Comparison of ENCODE assay signal across 23 mouse cellular contexts in the genomic region with DNA sequence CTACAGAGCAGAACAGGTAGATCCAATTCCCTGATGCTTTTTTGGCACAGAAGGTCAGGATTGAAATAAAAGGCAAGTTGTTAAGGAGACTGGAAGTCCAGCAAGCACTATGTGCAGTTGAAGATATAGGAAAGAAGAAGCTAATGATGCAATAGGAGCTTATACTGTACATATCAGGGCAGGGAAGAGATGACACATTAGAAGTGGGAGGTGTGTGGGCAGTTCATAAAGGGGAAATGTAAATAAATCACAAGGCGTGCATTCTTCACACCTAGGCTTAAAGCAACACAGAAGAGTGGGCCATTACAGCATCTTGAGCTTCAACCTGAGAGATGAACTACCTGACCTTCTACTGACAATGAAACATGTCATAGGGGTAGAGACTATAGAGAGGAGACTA.
A peak's percentile ranks its signal among the peaks of the same experiment; 100 is the strongest.
DNase-seq lines count a peak whose midpoint lies in the region; ATAC-seq lines count a peak whose summit lies in the region.
"Had no signal": no experiment of that assay in that cellular context is flagged by ENCODE, and none has a peak within 500 bp of the region (broad histone marks: within the 10 kb centered on the region; RNA-seq: fewer than 3 reads in every experiment).

No protein-coding gene starts in this region.

- no peaks in the 10 kb centered on the region for H3K36me3 ChIP-seq in heart, embryonic 11.5 days (ENCODE audit: control insufficient read depth, insufficient read depth, low read length)
- H3K36me3 ChIP-seq: forebrain, embryonic 12.5 days; forebrain, embryonic 15.5 days; G1E; heart, embryonic 12.5 days; heart, embryonic 15.5 days had no signal

- no peak overlapping the region for H3K27ac ChIP-seq in heart, embryonic 11.5 days (ENCODE audit: low read depth, low read length)
- H3K27ac ChIP-seq: forebrain, embryonic 12.5 days; forebrain, embryonic 15.5 days; heart, embryonic 15.5 days; hindbrain, embryonic 14.5 days; hindbrain, postnatal 0 days had no signal

- no peak overlapping the region for H3K9ac ChIP-seq in heart, embryonic 11.5 days (ENCODE audit: low read depth, low read length)
- H3K9ac ChIP-seq: forebrain, embryonic 12.5 days; forebrain, embryonic 15.5 days; heart, embryonic 12.5 days; heart, embryonic 15.5 days; hindbrain, embryonic 14.5 days had no signal

- peaks cover 11% of the 10 kb centered on the region for H3K9me3 ChIP-seq in heart, embryonic 11.5 days (replicated peaks; ENCODE audit: control insufficient read depth, low read length)
- H3K9me3 ChIP-seq: G1E had no signal

- DNase-seq in heart, adult 11 months: peak; percentile 6
- DNase-seq in right cerebral cortex, postnatal 4 days: no peak
- no peak for DNase-seq in cerebellum, adult 11-12 months
- DNase-seq: adrenal gland, adult 8-10 months; adrenal gland, postnatal 25 days; cerebellum, adult 18-20 months; cerebellum, adult 9-10 months; cerebellum, postnatal 14 days; gastrocnemius, postnatal 25 days; heart, postnatal 10 days; heart, postnatal 36 days had no signal

- H3K4me2 ChIP-seq in heart, embryonic 11.5 days: no peak overlapping the region
- H3K4me2 ChIP-seq: forebrain, embryonic 12.5 days; forebrain, embryonic 15.5 days; heart, embryonic 12.5 days; heart, embryonic 15.5 days; hindbrain, embryonic 14.5 days had no signal

- H3K4me3 ChIP-seq in heart, embryonic 11.5 days (ENCODE audit: low read depth, low read length): no peak overlapping the region
- H3K4me3 ChIP-seq: forebrain, embryonic 12.5 days; forebrain, embryonic 15.5 days; heart, embryonic 12.5 days; heart, embryonic 15.5 days had no signal

- ATAC-seq in heart, embryonic 11.5 days (replicated peaks; ENCODE audit: insufficient number of reproducible peaks, low FRiP score, low TSS enrichment): no peak
- peak; percentile 85 for ATAC-seq in megakaryocyte, adult 5-6 weeks (ENCODE audit: poor library complexity, severe bottlenecking)
- ATAC-seq in neutrophil, adult 5-6 weeks (ENCODE audit: extremely low read depth, insufficient number of reproducible peaks, low FRiP score, poor library complexity, severe bottlenecking): peak; percentile 42; the same call in 1 of the 2 replicates
- ATAC-seq in activated CD4-positive, CD25-positive, alpha-beta regulatory T cell, adult 4 months: no peak
- ATAC-seq: forebrain, embryonic 15.5 days; hindbrain, postnatal 0 days; intestine, embryonic 16.5 days had no signal

- no peaks in the 10 kb centered on the region for H3K4me1 ChIP-seq in heart, embryonic 11.5 days (ENCODE audit: control insufficient read depth, insufficient read depth, low read length)
- H3K4me1 ChIP-seq: forebrain, embryonic 12.5 days; forebrain, embryonic 15.5 days; heart, embryonic 12.5 days; heart, embryonic 15.5 days had no signal

- 80% methylated on average over 1 of the region's 1 CpGs for WGBS in heart, embryonic 11.5 days (ENCODE audit: insufficient replicate concordance)

- H3K27me3 ChIP-seq in heart, embryonic 11.5 days (ENCODE audit: control insufficient read depth, insufficient read depth, low read length): no peaks in the 10 kb centered on the region
- H3K27me3 ChIP-seq: forebrain, embryonic 12.5 days; forebrain, embryonic 15.5 days; heart, embryonic 12.5 days; heart, embryonic 15.5 days had no signal

Comparison
In these comparisons a context has a peak if more than half of its experiments do, and no peak if none do; other contexts are left out.
1. ATAC-seq: peak in megakaryocyte, adult 5-6 weeks (single experiment) and neutrophil, adult 5-6 weeks (single experiment); none in heart, embryonic 11.5 days (single experiment) and activated CD4-positive, CD25-positive, alpha-beta regulatory T cell, adult 4 months (single experiment).